ENCODE assay signal across 8 mouse cellular contexts in genomic region chr11:87448081-87448475, GRCm38 (mm10). TPM values are rescaled to one million over a fixed set of nuclear protein-coding genes. Genes with fewer than 3 reads are reported as not detected.
A peak's percentile ranks its signal among the peaks of the same experiment; 100 is the strongest.
DNase-seq lines count a peak whose midpoint lies in the region; ATAC-seq and TF ChIP-seq lines count a peak whose summit lies in the region.
"Not testable (repeated sequence)": the region's sequence is repeated elsewhere in the genome, so short reads cannot be mapped to it uniquely, and the experiment has no call there.

No protein-coding gene starts in this region.

- H3K4me3 ChIP-seq in ES-Bruce4 (ENCODE audit: low read depth, low read length) = peak overlapping the region; percentile 21; the same call in 1 of the 2 replicates
- H3K4me3 ChIP-seq in forebrain, embryonic 15.5 days = peak overlapping the region; percentile 41
- H3K4me3 ChIP-seq in liver, embryonic 16.5 days (ENCODE audit: low read depth, low read length) = peak overlapping the region; percentile 28
- peak overlapping the region; percentile 33 for H3K4me3 ChIP-seq in neural tube, embryonic 12.5 days
- H3K4me3 ChIP-seq in stomach, postnatal 0 days (ENCODE audit: low read depth, low read length) = peak overlapping the region; percentile 27

- TF ChIP-seq POLR2A in ES-Bruce4 (IDR thresholded peaks at IDR 0.05; ENCODE audit: insufficient read depth, low read length) = not testable (repeated sequence)

- not testable (repeated sequence) for H3K4me1 ChIP-seq in ES-Bruce4 (ENCODE audit: control insufficient read depth, insufficient read depth, low read length); forebrain, embryonic 15.5 days; neural tube, embryonic 12.5 days; stomach, postnatal 0 days (replicated peaks; ENCODE audit: control insufficient read depth, insufficient read depth)
- peaks cover 12% of the 10 kb centered on the region for H3K4me1 ChIP-seq in liver, embryonic 16.5 days (ENCODE audit: control insufficient read depth, low read depth, low read length)

- intact Hi-C loops in heart, postnatal 14 days (cut with DNase I) = not testable (repeated sequence)

- H3K27me3 ChIP-seq in ES-Bruce4 (ENCODE audit: control insufficient read depth, insufficient read depth, low read length, poor library complexity, severe bottlenecking); forebrain, embryonic 15.5 days; liver, embryonic 16.5 days (ENCODE audit: control insufficient read depth, insufficient read depth, low read depth, low read length); neural tube, embryonic 12.5 days (replicated peaks); stomach, postnatal 0 days (ENCODE audit: control insufficient read depth, insufficient read depth, low read length): not testable (repeated sequence)

- H3K36me3 ChIP-seq in ES-Bruce4 (ENCODE audit: control insufficient read depth, insufficient read depth, low read length, poor library complexity, severe bottlenecking); forebrain, embryonic 15.5 days; liver, embryonic 16.5 days (ENCODE audit: control insufficient read depth, insufficient read depth); neural tube, embryonic 12.5 days; stomach, postnatal 0 days (ENCODE audit: control insufficient read depth, insufficient read depth, low read length): not testable (repeated sequence)

- peak; percentile 98 for DNase-seq in cerebellum, adult 11-12 months
- DNase-seq in heart, postnatal 14 days = peak; percentile 90 to 93
- DNase-seq in layer of hippocampus, adult 11-12 months (ENCODE audit: low spot score) = peak; percentile 96
- peak; percentile 83 for DNase-seq in stomach, postnatal 0 days (ENCODE audit: low spot score)

- not testable (repeated sequence) for H3K27ac ChIP-seq in ES-Bruce4 (ENCODE audit: insufficient read depth, low read length); liver, embryonic 16.5 days (ENCODE audit: low read length); neural tube, embryonic 12.5 days
- peak overlapping the region; percentile 75 for H3K27ac ChIP-seq in forebrain, embryonic 15.5 days (replicated peaks)
- H3K27ac ChIP-seq in stomach, postnatal 0 days (replicated peaks) = 0 out of 2 replicates have a peak overlapping the region, but pooled peaks have one; percentile 24

- not testable (repeated sequence) for TF ChIP-seq CTCF in ES-Bruce4 (IDR thresholded peaks at IDR 0.05; ENCODE audit: low read depth, low read length); stomach, postnatal 0 days (IDR thresholded peaks at IDR 0.05; ENCODE audit: low read depth)

- H3K9me3 ChIP-seq in ES-Bruce4 (replicated peaks; ENCODE audit: control insufficient read depth, insufficient read depth, low read length, poor library complexity, severe bottlenecking); forebrain, embryonic 15.5 days; liver, embryonic 16.5 days (replicated peaks; ENCODE audit: control insufficient read depth, low read length); neural tube, embryonic 12.5 days; stomach, postnatal 0 days (ENCODE audit: control insufficient read depth, low read length): not testable (repeated sequence)

- under 1% methylated on average over 34 of the region's 34 CpGs for WGBS in forebrain, embryonic 15.5 days
- under 1% methylated on average over 32 of the region's 34 CpGs for WGBS in liver, embryonic 16.5 days (ENCODE audit: insufficient replicate concordance)
- WGBS in neural tube, embryonic 12.5 days = under 1% methylated on average over 34 of the region's 34 CpGs
- 1% methylated on average over 31 of the region's 34 CpGs for WGBS in stomach, postnatal 0 days

- peak; percentile 95 for ATAC-seq in forebrain, embryonic 15.5 days (replicated peaks)
- ATAC-seq in liver, embryonic 16.5 days (ENCODE audit: low read depth) = peak; percentile 90
- peak; percentile 95 for ATAC-seq in neural tube, embryonic 12.5 days (ENCODE audit: low FRiP score, low read depth)
- peak; percentile 97 for ATAC-seq in stomach, postnatal 0 days (ENCODE audit: low FRiP score, low TSS enrichment)

- TF ChIP-seq EP300 in ES-Bruce4 (IDR thresholded peaks at IDR 0.05; ENCODE audit: insufficient read depth, low read depth, low read length); stomach, postnatal 0 days (optimal IDR thresholded peaks at IDR 0.05): not testable (repeated sequence)

- H3K4me2 ChIP-seq in forebrain, embryonic 15.5 days (replicated peaks) = peak overlapping the region; percentile 59
- H3K4me2 ChIP-seq in liver, embryonic 16.5 days (ENCODE audit: low read depth, low read length) = peak overlapping the region; percentile 56
- H3K4me2 ChIP-seq in neural tube, embryonic 12.5 days (replicated peaks) = peak overlapping the region; percentile 60
- H3K4me2 ChIP-seq in stomach, postnatal 0 days (replicated peaks; ENCODE audit: low read depth) = peak overlapping the region; percentile 54

- peak overlapping the region; percentile 53 for H3K9ac ChIP-seq in ES-Bruce4 (ENCODE audit: low read depth, poor library complexity, severe bottlenecking)
- peak overlapping the region; percentile 44 for H3K9ac ChIP-seq in forebrain, embryonic 15.5 days (replicated peaks)
- peak overlapping the region; percentile 21 for H3K9ac ChIP-seq in liver, embryonic 16.5 days (ENCODE audit: low read depth, low read length)
- H3K9ac ChIP-seq in neural tube, embryonic 12.5 days = peak overlapping the region; percentile 42; the same call in 1 of the 2 replicates
- H3K9ac ChIP-seq in stomach, postnatal 0 days (ENCODE audit: low read length) = 0 out of 2 replicates have a peak overlapping the region, but pooled peaks have one; percentile 27

RNA-seq across cellular contexts. Expression of gene Tex14, which starts 43.2 kb away (rescaled TPM):
- 15.9 and 17.9 TPM in 2 replicates for polyA plus RNA-seq in ES-Bruce4 (2011; ENCODE audit: insufficient read depth, insufficient read length, low read depth, missing spikeins)
- polyA plus RNA-seq in forebrain, embryonic 15.5 days (2015; fragmentation: Nextera tagmentation; extraction: Ambion mirVana) = 0.31 TPM in 1 of 2 replicates, not detected in the other
- under 1 TPM; 0.27 to 0.41 TPM for total RNA-seq in heart, postnatal 14 days (2021)
- polyA plus RNA-seq in liver, embryonic 16.5 days (2015; fragmentation: Nextera tagmentation; extraction: Ambion mirVana) = 0.08 and 0.21 TPM in 2 replicates
- polyA plus RNA-seq in neural tube, embryonic 12.5 days (2016; fragmentation: Nextera tagmentation; extraction: Ambion mirVana) = 0.64 and 1.0 TPM in 2 replicates
- 0.98 and 1.6 TPM in 2 replicates for polyA plus RNA-seq in stomach, postnatal 0 days (2015; fragmentation: Nextera tagmentation; extraction: Ambion mirVana)

RNA-seq across cellular contexts. Expression of gene Rad51c, which starts 43.3 kb away (rescaled TPM):
- polyA plus RNA-seq in ES-Bruce4 (2011; ENCODE audit: insufficient read depth, insufficient read length, low read depth, missing spikeins) = 30.9 and 31.0 TPM in 2 replicates
- polyA plus RNA-seq in forebrain, embryonic 15.5 days (2015; fragmentation: Nextera tagmentation; extraction: Ambion mirVana) = 6.6 and 7.2 TPM in 2 replicates
- 1 to 10 TPM; 2.5 to 2.7 TPM for total RNA-seq in heart, postnatal 14 days (2021)
- polyA plus RNA-seq in liver, embryonic 16.5 days (2015; fragmentation: Nextera tagmentation; extraction: Ambion mirVana) = 3.9 and 4.4 TPM in 2 replicates
- polyA plus RNA-seq in neural tube, embryonic 12.5 days (2016; fragmentation: Nextera tagmentation; extraction: Ambion mirVana) = 9.0 and 10.5 TPM in 2 replicates
- 1.7 and 1.8 TPM in 2 replicates for polyA plus RNA-seq in stomach, postnatal 0 days (2015; fragmentation: Nextera tagmentation; extraction: Ambion mirVana)
